Mouse (Mus musculus) CH12.LX (cell line): ENCODE results near the gene Lman1l. TPM values are rescaled to one million over a fixed set of nuclear protein-coding genes. Genes with fewer than 3 reads are reported as not detected.

Experiments
- DNase-seq: peaks from one replicate; pipeline ENCODE4 v3.0.0-alpha.2; 2013; ENCODE audit errors: extremely low read depth
- H3K27ac ChIP-seq: 2 replicates; pipeline ENCODE4 v1.5.1; 2012; ENCODE audit warnings: low read depth, mild to moderate bottlenecking, control low read depth, moderate library complexity; ENCODE audit not compliant: insufficient read depth
- H3K27me3 ChIP-seq: replicated peaks from 2 replicates; pipeline ENCODE3; 2012; ENCODE audit warnings: inconsistent platforms
- H3K36me3 ChIP-seq, 2 experiments: replicated peaks in 1 of 2; 2 replicates each; pipeline versions ENCODE3 to v1.6.1; 2012; ENCODE audit warnings: inconsistent platforms in 1 of 2, low read length in 1 of 2, mild to moderate bottlenecking in 1 of 2, mixed read lengths in 1 of 2, moderate library complexity in 1 of 2; ENCODE audit not compliant: control insufficient read depth in 1 of 2, insufficient read depth in 1 of 2
- H3K4me1 ChIP-seq, 2 experiments: 2 replicates each; pipeline ENCODE4 v1.6.1; 2012; ENCODE audit warnings: inconsistent platforms in 1 of 2, moderate library complexity in 1 of 2; ENCODE audit not compliant: insufficient read depth in 2 of 2, control insufficient read depth in 1 of 2
- H3K4me2 ChIP-seq: 2 replicates; pipeline ENCODE4 v1.6.1; 2012; ENCODE audit warnings: low read depth, mild to moderate bottlenecking, control low read depth; ENCODE audit not compliant: poor library complexity, insufficient read depth, severe bottlenecking
- H3K4me3 ChIP-seq, 3 experiments: fragments of 150-350 bp in 1 of 3; sonication (generic) in 1 of 3; replicated peaks in 1 of 3; 2 replicates each; pipeline versions ENCODE3 to v1.5.1; 2011 to 2012; ENCODE audit warnings: low read depth in 2 of 3, low read length in 2 of 3, mild to moderate bottlenecking in 2 of 3, moderate library complexity in 2 of 3, control low read depth in 1 of 3, improper control_type of control experiment in 1 of 3, inconsistent platforms in 1 of 3, mixed read lengths in 1 of 3; ENCODE audit not compliant: poor library complexity in 1 of 3
- H3K79me2 ChIP-seq: replicated peaks from 2 replicates; pipeline ENCODE4 v1.6.1; 2012; ENCODE audit warnings: mild to moderate bottlenecking, moderate library complexity; ENCODE audit not compliant: control insufficient read depth, poor library complexity, insufficient read depth, severe bottlenecking; ENCODE audit errors: extremely low read depth
- H3K9ac ChIP-seq: 2 replicates; pipeline ENCODE4 v1.6.1; 2012; ENCODE audit warnings: low read depth, mild to moderate bottlenecking, control low read depth, moderate library complexity; ENCODE audit not compliant: insufficient read depth
- H3K9me3 ChIP-seq: replicated peaks from 2 replicates; pipeline ENCODE3; 2012; ENCODE audit warnings: low read length, inconsistent platforms, mixed read lengths
- CHD1 ChIP-seq: IDR thresholded peaks from 2 replicates; pipeline ENCODE4 v1.6.1; 2012; ENCODE audit warnings: low read depth, low read length, improper control_type of control experiment, inconsistent platforms
- CHD2 ChIP-seq: IDR thresholded peaks from 2 replicates; pipeline ENCODE4 v1.6.1; 2011; ENCODE audit warnings: low read length, improper control_type of control experiment
- CTCF ChIP-seq, 2 experiments: IDR thresholded peaks in 1 of 2; conservative IDR thresholded peaks in 1 of 2; 2 replicates each; pipeline ENCODE4 v1.5.1; 2011 to 2012; ENCODE audit warnings: low read depth in 2 of 2, low read length in 2 of 2, improper control_type of control experiment in 1 of 2, inconsistent platforms in 1 of 2, mild to moderate bottlenecking in 1 of 2, moderate library complexity in 1 of 2
- E2F4 ChIP-seq: IDR thresholded peaks from 2 replicates; pipeline ENCODE4 v1.6.1; 2011; ENCODE audit warnings: low read depth, low read length, improper control_type of control experiment; ENCODE audit not compliant: insufficient replicate concordance
- EP300 ChIP-seq: IDR thresholded peaks from 2 replicates; pipeline ENCODE4 v1.6.1; 2011; ENCODE audit warnings: low read length, improper control_type of control experiment
- ETS1 ChIP-seq: conservative IDR thresholded peaks from 2 replicates; pipeline ENCODE4 v1.6.1; 2012; ENCODE audit warnings: low read depth, mild to moderate bottlenecking, inconsistent platforms, low read length, improper control_type of control experiment, moderate library complexity
- MAZ ChIP-seq: IDR thresholded peaks from 2 replicates; pipeline ENCODE4 v1.6.1; 2012; ENCODE audit warnings: low read depth, mild to moderate bottlenecking, inconsistent platforms, low read length, improper control_type of control experiment, moderate library complexity
- MEF2A ChIP-seq: IDR thresholded peaks from 2 replicates; pipeline ENCODE4 v1.6.1; 2014; ENCODE audit warnings: low read depth, mild to moderate bottlenecking, inconsistent platforms, low read length, improper control_type of control experiment, borderline replicate concordance
- MXI1 ChIP-seq: IDR thresholded peaks from 2 replicates; pipeline ENCODE4 v1.6.1; 2011; ENCODE audit warnings: mild to moderate bottlenecking, low read depth, low read length, improper control_type of control experiment
- NELFE ChIP-seq: IDR thresholded peaks from 2 replicates; pipeline ENCODE4 v1.6.1; 2011; ENCODE audit warnings: low read depth, low read length, improper control_type of control experiment
- PAX5 ChIP-seq: IDR thresholded peaks from 2 replicates; pipeline ENCODE4 v1.6.1; 2012; ENCODE audit warnings: low read length, inconsistent platforms, mixed read lengths
- POLR2A ChIP-seq: IDR thresholded peaks from 2 replicates; pipeline ENCODE4 v1.6.1; 2011; ENCODE audit warnings: low read depth, mild to moderate bottlenecking, improper control_type of control experiment, low read length
- SIN3A ChIP-seq: IDR thresholded peaks from 2 replicates; pipeline ENCODE4 v1.6.1; 2012; ENCODE audit warnings: low read length, improper control_type of control experiment, inconsistent platforms
- SMC3 ChIP-seq: IDR thresholded peaks from 2 replicates; pipeline ENCODE4 v1.6.1; 2011; ENCODE audit warnings: low read depth, low read length, improper control_type of control experiment
- TBP ChIP-seq: conservative IDR thresholded peaks from 2 replicates; pipeline ENCODE4 v1.6.1; 2011; ENCODE audit warnings: low read depth, low read length, improper control_type of control experiment
- TCF12 ChIP-seq: IDR thresholded peaks from 2 replicates; pipeline ENCODE4 v1.6.1; 2014; ENCODE audit warnings: low read depth, mild to moderate bottlenecking, inconsistent platforms, low read length, improper control_type of control experiment
- UBTF ChIP-seq: IDR thresholded peaks from 2 replicates; pipeline ENCODE4 v1.6.1; 2012; ENCODE audit warnings: low read depth, mild to moderate bottlenecking, inconsistent platforms, low read length, improper control_type of control experiment, moderate library complexity
- USF2 ChIP-seq: conservative IDR thresholded peaks from 2 replicates; pipeline ENCODE4 v1.6.1; 2011; ENCODE audit warnings: low read depth, low read length, improper control_type of control experiment
- ZMIZ1 ChIP-seq: IDR thresholded peaks from 2 replicates; pipeline ENCODE4 v1.6.1; 2012; ENCODE audit warnings: low read depth, mild to moderate bottlenecking, inconsistent platforms, low read length, improper control_type of control experiment
- ZNF384 ChIP-seq: IDR thresholded peaks from 2 replicates; pipeline ENCODE4 v1.6.1; 2012; ENCODE audit warnings: low read depth, low read length, improper control_type of control experiment, inconsistent platforms
- dilution Hi-C: fragments of 300-500 bp; cut with MboI; formaldehyde crosslinking; loops from 2 replicates; pipeline ENCODE4 v1.14.3; 2020; ENCODE audit warnings: low sequenced_read_pairs; ENCODE audit not compliant: extremely low pct_unique_long_range_greater_than_20kb, extremely low pct_ligation_motif_present
- in situ Hi-C: fragments of 300-500 bp; cut with MboI; formaldehyde crosslinking; loops from 3 replicates; pipeline ENCODE4 v1.14.3; 2019; ENCODE audit warnings: low sequenced_read_pairs, low pct_ligation_motif_present, low pct_unique_long_range_greater_than_20kb, mixed read lengths
- polyA plus RNA-seq: library from polyadenylated mRNA; unstranded; fragments of >175 nt; gene quantifications from 2 replicates; pipeline ENCODE4 v1.2.1, GENCODE M21; 2012; ENCODE audit warnings: low read depth; ENCODE audit not compliant: insufficient read length
- total RNA-seq, 2 experiments: library from RNA; depleted of rRNA; stranded (reverse); fragments of 300-350 nt in 1 of 2; fragments of >200 nt in 1 of 2; gene quantifications; 2 replicates each; pipeline ENCODE4 v1.2.3; 2012 to 2014

The Lman1l gene
- total and polyA plus RNA-seq, 3 experiments, result 0.19 TPM; not detected in 2

GRCm38 (mm10) chr9:57602098-57602497 is 18.5 kb downstream of the Lman1l start:
- H3K4me1 ChIP-seq, result peaks cover 13 to 17% of the 10 kb centered on the region in 2 experiments
- H3K27ac ChIP-seq, result no peak overlapping the region
- H3K79me2 ChIP-seq, result no peaks in the 10 kb centered on the region
- TF ChIP-seq ZNF384 (no peak), POLR2A (no peak), SIN3A (no peak), CTCF (conservative IDR thresholded peaks at IDR 0.05 in 1 of 2, IDR thresholded peaks at IDR 0.05 in 1 of 2; ENCODE audit: low read depth in 2 of 2, low read length in 2 of 2) (no peak), E2F4 (no peak), SMC3 (no peak), USF2 (no peak), UBTF (no peak), ETS1 (no peak), ZMIZ1 (no peak), PAX5 (no peak), NELFE (no peak), MAZ (no peak), TBP (no peak)
- H3K27me3 ChIP-seq, result no peaks in the 10 kb centered on the region
- H3K9me3 ChIP-seq, result no peaks in the 10 kb centered on the region
- H3K36me3 ChIP-seq, result peaks cover 0 to 7% of the 10 kb centered on the region in 2 experiments
- H3K9ac ChIP-seq, result no peak overlapping the region
- H3K4me3 ChIP-seq, result no peak overlapping the region
- H3K4me2 ChIP-seq, result no peak overlapping the region
- dilution Hi-C loops, result no loop called here
- DNase-seq, result no peak
- in situ Hi-C loops, result no loop called here

GRCm38 (mm10) chr9:57601353-57601706 is 19.2 kb downstream of the Lman1l start:
- H3K4me3 ChIP-seq, result no peak overlapping the region
- peaks cover 0 to 14% of the 10 kb centered on the region in 2 experiments for H3K36me3 ChIP-seq
- no peaks in the 10 kb centered on the region for H3K9me3 ChIP-seq
- no peaks in the 10 kb centered on the region for H3K79me2 ChIP-seq
- H3K9ac ChIP-seq, result no peak overlapping the region
- DNase-seq, result no peak
- no peak overlapping the region for H3K27ac ChIP-seq
- H3K27me3 ChIP-seq, result no peaks in the 10 kb centered on the region
- in situ Hi-C loops (no loop called here), dilution Hi-C loops (no loop called here)
- H3K4me1 ChIP-seq, result peaks cover 9 to 12% of the 10 kb centered on the region in 2 experiments
- TF ChIP-seq ZMIZ1, result no peak
- TF ChIP-seq EP300, result no peak
- no peak for TF ChIP-seq ZNF384
- TF ChIP-seq TCF12, result no peak
- no peak for TF ChIP-seq E2F4
- no peak for TF ChIP-seq CHD1
- TF ChIP-seq SMC3, result no peak
- no peak for TF ChIP-seq TBP
- TF ChIP-seq SIN3A, result no peak
- no peak for TF ChIP-seq POLR2A
- TF ChIP-seq CTCF (conservative IDR thresholded peaks at IDR 0.05 in 1 of 2, IDR thresholded peaks at IDR 0.05 in 1 of 2; ENCODE audit: low read depth in 2 of 2, low read length in 2 of 2), result no peak
- no peak for TF ChIP-seq UBTF
- TF ChIP-seq MEF2A, result no peak
- no peak for TF ChIP-seq CHD2
- no peak for TF ChIP-seq MXI1
- TF ChIP-seq PAX5, result no peak
- no peak for TF ChIP-seq MAZ
- no peak overlapping the region for H3K4me2 ChIP-seq
